Mouse (Mus musculus) forebrain, embryonic 10.5 days (tissue): Measurements from ENCODE around the gene Lrrc8c. TPM values are rescaled to one million over a fixed set of nuclear protein-coding genes. Genes with fewer than 3 reads are reported as not detected.

Source experiments
- DNase-seq: peaks from one replicate; pipeline ENCODE4 v3.0.0-alpha.2; 2017; ENCODE audit warnings: low spot score; ENCODE audit errors: extremely low spot score
- H3K27ac ChIP-seq: fragments of 300-500 bp; sonication (generic); 2 replicates; pipeline ENCODE4 v1.5.1; 2016; ENCODE audit warnings: mild to moderate bottlenecking
- H3K27me3 ChIP-seq: fragments of 300-500 bp; sonication (generic); 2 replicates; pipeline ENCODE4 v1.6.1; 2016; ENCODE audit warnings: mild to moderate bottlenecking; ENCODE audit not compliant: poor library complexity, severe bottlenecking
- H3K36me3 ChIP-seq: fragments of 300-500 bp; sonication (generic); replicated peaks from 2 replicates; pipeline ENCODE4 v1.6.1; 2016; ENCODE audit warnings: mild to moderate bottlenecking, moderate library complexity
- H3K4me1 ChIP-seq: fragments of 300-500 bp; sonication (generic); 2 replicates; pipeline ENCODE4 v1.6.1; 2016
- H3K4me3 ChIP-seq: fragments of 300-500 bp; sonication (generic); 2 replicates; pipeline ENCODE4 v1.5.1; 2016; ENCODE audit warnings: mild to moderate bottlenecking, moderate library complexity
- H3K9me3 ChIP-seq: fragments of 300-500 bp; sonication (generic); 2 replicates; pipeline ENCODE4 v1.6.1; 2016; ENCODE audit warnings: mild to moderate bottlenecking, moderate library complexity
- WGBS: fragments of 180-500 bp; shearing (Covaris S2); methylation state at CpG from one replicate; pipeline ENCODE4 v1.1.7; 2016; 5-methylcytosine and 5-hydroxymethylcytosine counted together
- polyA plus RNA-seq: library from polyadenylated mRNA; unstranded; fragments of >200 nt; fragmentation: Nextera tagmentation; extraction: Ambion mirVana; gene quantifications from 2 replicates; pipeline ENCODE4 v1.2.1, GENCODE M21; 2016

The Lrrc8c gene
- polyA plus RNA-seq, 1 experiment from 2014 or later: 14.8 TPM

- no peak for DNase-seq
- Histone ChIP-seq H3K27ac (no peak overlapping the region), H3K9me3 (no peaks in the 10 kb centered on the region), H3K4me3 (no peak overlapping the region), H3K36me3 (0 out of 2 replicates have a peak, but pooled peaks cover 3% of the 10 kb centered on the region), H3K4me1 (peaks cover 26% of the 10 kb centered on the region), H3K27me3 (no peaks in the 10 kb centered on the region)
- 82% methylated on average over 6 of the region's 6 CpGs for WGBS
Observed at GRCm38 (mm10) chr5:105568043-105568747, 49.0 kb downstream of the Lrrc8c start.

- Histone ChIP-seq H3K36me3 (0 out of 2 replicates have a peak, but pooled peaks cover 3% of the 10 kb centered on the region), H3K9me3 (no peaks in the 10 kb centered on the region), H3K4me3 (no peak overlapping the region), H3K4me1 (peaks cover 26% of the 10 kb centered on the region), H3K27me3 (no peaks in the 10 kb centered on the region), H3K27ac (no peak overlapping the region)
- WGBS: 92% methylated on average over 2 of the region's 2 CpGs
- no peak for DNase-seq
Observed at GRCm38 (mm10) chr5:105569168-105569567, 50.0 kb downstream of the Lrrc8c start.

GRCm38 (mm10) chr5:105572160-105572692, 53.0 kb downstream of the Lrrc8c start:
- WGBS: 81% methylated on average over 5 of the region's 5 CpGs
- peaks cover 14% of the 10 kb centered on the region; the same call in 1 of the 2 replicates for H3K4me1 ChIP-seq
- no peak for DNase-seq
- H3K9me3 ChIP-seq: no peaks in the 10 kb centered on the region
- no peaks in the 10 kb centered on the region for H3K27me3 ChIP-seq
- no peak overlapping the region for H3K27ac ChIP-seq
- H3K36me3 ChIP-seq: 0 out of 2 replicates have a peak, but pooled peaks cover 3% of the 10 kb centered on the region
- no peak overlapping the region for H3K4me3 ChIP-seq

- Histone ChIP-seq H3K4me3 (no peak overlapping the region), H3K36me3 (0 out of 2 replicates have a peak, but pooled peaks cover 3% of the 10 kb centered on the region), H3K27me3 (no peaks in the 10 kb centered on the region), H3K9me3 (no peaks in the 10 kb centered on the region), H3K4me1 (peaks cover 8% of the 10 kb centered on the region; the same call in 1 of the 2 replicates), H3K27ac (no peak overlapping the region)
- WGBS: 84% methylated on average over 7 of the region's 7 CpGs
- no peak for DNase-seq
Observed at GRCm38 (mm10) chr5:105572876-105573275, 53.7 kb downstream of the Lrrc8c start.

GRCm38 (mm10) chr5:105574835-105575234, 55.6 kb downstream of the Lrrc8c start:
- Histone ChIP-seq H3K36me3 (0 out of 2 replicates have a peak, but pooled peaks cover 4% of the 10 kb centered on the region), H3K9me3 (no peaks in the 10 kb centered on the region), H3K4me1 (peaks cover 5% of the 10 kb centered on the region; the same call in 1 of the 2 replicates), H3K4me3 (no peak overlapping the region), H3K27ac (no peak overlapping the region), H3K27me3 (no peaks in the 10 kb centered on the region)
- 93% methylated on average over 5 of the region's 5 CpGs for WGBS
- DNase-seq: no peak

GRCm38 (mm10) chr5:105575839-105576238, 56.7 kb downstream of the Lrrc8c start:
- Histone ChIP-seq H3K27ac (no peak overlapping the region), H3K4me3 (no peak overlapping the region), H3K27me3 (no peaks in the 10 kb centered on the region), H3K4me1 (peaks cover 5% of the 10 kb centered on the region; the same call in 1 of the 2 replicates), H3K9me3 (no peaks in the 10 kb centered on the region), H3K36me3 (peaks cover 13% of the 10 kb centered on the region; the same call in 1 of the 2 replicates)
- no peak for DNase-seq
- 78% methylated on average over 6 of the region's 6 CpGs for WGBS

- no peaks in the 10 kb centered on the region for H3K27me3 ChIP-seq
- H3K4me1 ChIP-seq: peaks cover 15% of the 10 kb centered on the region
- no peak overlapping the region for H3K4me3 ChIP-seq
- peaks cover 14% of the 10 kb centered on the region for H3K36me3 ChIP-seq
- 94% methylated on average over 10 of the region's 10 CpGs for WGBS
- DNase-seq: no peak
- H3K9me3 ChIP-seq: no peaks in the 10 kb centered on the region
- H3K27ac ChIP-seq: no peak overlapping the region
Observed at GRCm38 (mm10) chr5:105580909-105581308, 61.7 kb downstream of the Lrrc8c start.

GRCm38 (mm10) chr5:105585929-105586328, 66.7 kb downstream of the Lrrc8c start:
- Histone ChIP-seq H3K4me1 (peaks cover 33% of the 10 kb centered on the region), H3K27ac (peak overlapping the region; percentile 67), H3K36me3 (peaks cover 4% of the 10 kb centered on the region), H3K27me3 (no peaks in the 10 kb centered on the region), H3K9me3 (no peaks in the 10 kb centered on the region), H3K4me3 (no peak overlapping the region)
- no peak for DNase-seq
- 71% methylated on average over 4 of the region's 4 CpGs for WGBS

- Histone ChIP-seq H3K27ac (peak overlapping the region; percentile 67; the same call in 1 of the 2 replicates), H3K4me3 (no peak overlapping the region), H3K27me3 (no peaks in the 10 kb centered on the region), H3K4me1 (peaks cover 33% of the 10 kb centered on the region), H3K36me3 (peaks cover 3% of the 10 kb centered on the region; the same call in 1 of the 2 replicates), H3K9me3 (no peaks in the 10 kb centered on the region)
- 82% methylated on average over 5 of the region's 5 CpGs for WGBS
- no peak for DNase-seq
Observed at GRCm38 (mm10) chr5:105586655-105587054, 67.5 kb downstream of the Lrrc8c start.

- Histone ChIP-seq H3K4me3 (no peak overlapping the region), H3K36me3 (peaks cover 3% of the 10 kb centered on the region; the same call in 1 of the 2 replicates), H3K27ac (peak overlapping the region; percentile 67; the same call in 1 of the 2 replicates), H3K27me3 (no peaks in the 10 kb centered on the region), H3K9me3 (no peaks in the 10 kb centered on the region), H3K4me1 (peaks cover 33% of the 10 kb centered on the region)
- DNase-seq: no peak
- 81% methylated on average over 6 of the region's 6 CpGs for WGBS
Observed at GRCm38 (mm10) chr5:105587471-105587870, 68.3 kb downstream of the Lrrc8c start.

GRCm38 (mm10) chr5:105588683-105589082, 69.5 kb downstream of the Lrrc8c start:
- no peak for DNase-seq
- Histone ChIP-seq H3K27ac (no peak overlapping the region), H3K27me3 (no peaks in the 10 kb centered on the region), H3K4me1 (peaks cover 33% of the 10 kb centered on the region), H3K36me3 (peaks cover 3% of the 10 kb centered on the region; the same call in 1 of the 2 replicates), H3K4me3 (no peak overlapping the region), H3K9me3 (no peaks in the 10 kb centered on the region)
- 91% methylated on average over 4 of the region's 4 CpGs for WGBS

GRCm38 (mm10) chr5:105589119-105589518, 69.9 kb downstream of the Lrrc8c start:
- Histone ChIP-seq H3K27ac (no peak overlapping the region), H3K27me3 (no peaks in the 10 kb centered on the region), H3K9me3 (no peaks in the 10 kb centered on the region), H3K36me3 (peaks cover 3% of the 10 kb centered on the region; the same call in 1 of the 2 replicates), H3K4me1 (peaks cover 33% of the 10 kb centered on the region), H3K4me3 (no peak overlapping the region)
- no peak for DNase-seq
- 95% methylated on average over 3 of the region's 3 CpGs for WGBS

GRCm38 (mm10) chr5:105592396-105592795, 73.2 kb downstream of the Lrrc8c start:
- no peak overlapping the region for H3K27ac ChIP-seq
- H3K27me3 ChIP-seq: no peaks in the 10 kb centered on the region
- no peak overlapping the region for H3K4me3 ChIP-seq
- no peaks in the 10 kb centered on the region for H3K36me3 ChIP-seq
- no peaks in the 10 kb centered on the region for H3K9me3 ChIP-seq
- 92% methylated on average over 4 of the region's 4 CpGs for WGBS
- H3K4me1 ChIP-seq: peaks cover 3% of the 10 kb centered on the region
- DNase-seq: no peak
